Mouse (Mus musculus) MEL (cell line): ENCODE measurements around the gene Limch1. TPM values are rescaled to one million over a fixed set of nuclear protein-coding genes. Genes with fewer than 3 reads are reported as not detected.

Source experiments
- DNase-seq: peaks from one replicate; pipeline ENCODE4 v3.0.0; 2011; ENCODE audit warnings: low read depth, low spot score
- H3K27ac ChIP-seq: 2 replicates; pipeline ENCODE4 v1.5.1; 2012; ENCODE audit warnings: low read depth, mild to moderate bottlenecking, control low read depth, low read length, moderate library complexity; ENCODE audit not compliant: control insufficient read depth
- H3K27me3 ChIP-seq, 2 experiments: fragments of 150-350 bp in 1 of 2; sonication (generic) in 1 of 2; 2 replicates each; pipeline ENCODE4 v1.6.1; 2012; ENCODE audit warnings: low read length in 2 of 2, mild to moderate bottlenecking in 2 of 2, improper control_type of control experiment in 1 of 2, moderate library complexity in 1 of 2; ENCODE audit not compliant: insufficient read depth in 2 of 2, control insufficient read depth in 1 of 2
- H3K36me3 ChIP-seq, 2 experiments: 2 replicates each; pipeline ENCODE4 v1.6.1; 2012 to 2014; ENCODE audit warnings: low read length in 2 of 2, improper control_type of control experiment in 1 of 2, inconsistent platforms in 1 of 2, mild to moderate bottlenecking in 1 of 2; ENCODE audit not compliant: insufficient read depth in 2 of 2, control insufficient read depth in 1 of 2
- H3K4me1 ChIP-seq, 2 experiments: fragments of 150-350 bp in 1 of 2; sonication (generic) in 1 of 2; 2 replicates each; pipeline ENCODE4 v1.6.1; 2012; ENCODE audit warnings: low read length in 2 of 2, improper control_type of control experiment in 1 of 2, mild to moderate bottlenecking in 1 of 2; ENCODE audit not compliant: insufficient read depth in 2 of 2, control insufficient read depth in 1 of 2
- H3K4me3 ChIP-seq, 2 experiments: fragments of 150-350 bp in 1 of 2; sonication (generic) in 1 of 2; 2 replicates each; pipeline ENCODE4 v1.5.1; 2012; ENCODE audit warnings: low read depth in 2 of 2, low read length in 2 of 2, mild to moderate bottlenecking in 2 of 2, moderate library complexity in 2 of 2, control low read depth in 1 of 2, improper control_type of control experiment in 1 of 2; ENCODE audit not compliant: control insufficient read depth in 1 of 2, insufficient read depth in 1 of 2
- H3K79me2 ChIP-seq: 2 replicates; pipeline ENCODE4 v1.6.1; 2012; ENCODE audit warnings: mild to moderate bottlenecking, low read length, moderate library complexity; ENCODE audit not compliant: control insufficient read depth, poor library complexity, insufficient read depth
- H3K9ac ChIP-seq: 2 replicates; pipeline ENCODE4 v1.6.1; 2012; ENCODE audit warnings: low read depth, mild to moderate bottlenecking, control low read depth, low read length, moderate library complexity; ENCODE audit not compliant: control insufficient read depth, poor library complexity, severe bottlenecking
- H3K9me3 ChIP-seq: fragments of 150-350 bp; sonication (generic); replicated peaks from 2 replicates; pipeline ENCODE4 v1.6.1; 2012; ENCODE audit warnings: mild to moderate bottlenecking, low read length, improper control_type of control experiment, moderate library complexity; ENCODE audit not compliant: insufficient read depth
- BHLHE40 ChIP-seq: IDR thresholded peaks from 2 replicates; pipeline ENCODE4 v1.6.1; 2012; ENCODE audit warnings: low read depth, mild to moderate bottlenecking, inconsistent platforms, low read length, improper control_type of control experiment, borderline replicate concordance
- CHD2 ChIP-seq: IDR thresholded peaks from 2 replicates; pipeline ENCODE4 v1.6.1; 2011; ENCODE audit warnings: low read length, improper control_type of control experiment
- E2F4 ChIP-seq: IDR thresholded peaks from 2 replicates; pipeline ENCODE4 v1.6.1; 2011; ENCODE audit warnings: low read depth, low read length, improper control_type of control experiment, borderline replicate concordance
- EP300 ChIP-seq, 2 experiments: IDR thresholded peaks; 2 replicates each; pipeline ENCODE4 v1.6.1; 2011; ENCODE audit warnings: improper control_type of control experiment in 2 of 2, low read length in 2 of 2, low read depth in 1 of 2, mild to moderate bottlenecking in 1 of 2
- HCFC1 ChIP-seq: IDR thresholded peaks from 2 replicates; pipeline ENCODE4 v1.6.1; 2012; ENCODE audit warnings: low read depth, mild to moderate bottlenecking, inconsistent platforms, low read length, improper control_type of control experiment, moderate library complexity
- JUND ChIP-seq: IDR thresholded peaks from 2 replicates; pipeline ENCODE4 v1.6.1; 2011; ENCODE audit warnings: low read depth, mild to moderate bottlenecking, improper control_type of control experiment, low read length
- MAZ ChIP-seq: IDR thresholded peaks from 2 replicates; pipeline ENCODE4 v1.6.1; 2012; ENCODE audit warnings: low read depth, mild to moderate bottlenecking, inconsistent platforms, low read length, improper control_type of control experiment
- MYB ChIP-seq: IDR thresholded peaks from 2 replicates; pipeline ENCODE4 v1.6.1; 2011; ENCODE audit warnings: mild to moderate bottlenecking, low read depth, low read length, improper control_type of control experiment
- MYC ChIP-seq: IDR thresholded peaks from 2 replicates; pipeline ENCODE4 v1.6.1; 2011; ENCODE audit warnings: low read depth, mild to moderate bottlenecking, low read length, improper control_type of control experiment, moderate library complexity
- NELFE ChIP-seq: IDR thresholded peaks from 2 replicates; pipeline ENCODE4 v1.6.1; 2011; ENCODE audit warnings: low read depth, low read length, improper control_type of control experiment
- POLR2AphosphoS2 ChIP-seq: IDR thresholded peaks from 2 replicates; pipeline ENCODE4 v1.6.1; 2011; ENCODE audit warnings: low read length, improper control_type of control experiment
- POLR2AphosphoS5 ChIP-seq: IDR thresholded peaks from 2 replicates; pipeline ENCODE4 v1.6.1; 2012; ENCODE audit warnings: low read depth, borderline replicate concordance, mild to moderate bottlenecking, inconsistent platforms, low read length, moderate library complexity, mixed read lengths
- SIN3A ChIP-seq: IDR thresholded peaks from 2 replicates; pipeline ENCODE4 v1.6.1; 2012; ENCODE audit warnings: low read length, improper control_type of control experiment, inconsistent platforms
- TCF12 ChIP-seq: IDR thresholded peaks from 2 replicates; pipeline ENCODE4 v1.6.1; 2014; ENCODE audit warnings: low read depth, mild to moderate bottlenecking, inconsistent platforms, low read length, improper control_type of control experiment, moderate library complexity
- USF1 ChIP-seq: IDR thresholded peaks from 2 replicates; pipeline ENCODE4 v1.6.1; 2014; ENCODE audit warnings: low read depth, mild to moderate bottlenecking, inconsistent platforms, low read length, improper control_type of control experiment, moderate library complexity
- ZC3H11A ChIP-seq: IDR thresholded peaks from 2 replicates; pipeline ENCODE4 v1.6.1; 2012; ENCODE audit warnings: low read depth, mild to moderate bottlenecking, inconsistent platforms, low read length, improper control_type of control experiment
- ZKSCAN1 ChIP-seq: IDR thresholded peaks from 2 replicates; pipeline ENCODE4 v1.6.1; 2012; ENCODE audit warnings: low read depth, mild to moderate bottlenecking, inconsistent platforms, low read length, improper control_type of control experiment, moderate library complexity
- polyA plus RNA-seq, 2 experiments: library from polyadenylated mRNA; stranded (reverse) in 1 of 2; unstranded in 1 of 2; fragments of >175 nt in 1 of 2; fragments of >200 nt in 1 of 2; gene quantifications; 2 replicates each; pipeline versions ENCODE4 v1.2.1 to v1.2.4; 2012; ENCODE audit warnings: low replicate concordance in 2 of 2, low read depth in 1 of 2; ENCODE audit not compliant: insufficient read length in 2 of 2, insufficient read depth in 1 of 2, missing spikeins in 1 of 2
- total RNA-seq: library from RNA; depleted of rRNA; stranded (reverse); fragments of 300-350 nt; gene quantifications from 2 replicates; pipeline ENCODE4 v1.2.3, GENCODE M21; 2012

Gene Limch1
- total and polyA plus RNA-seq, 3 experiments: not detected

DNA sequence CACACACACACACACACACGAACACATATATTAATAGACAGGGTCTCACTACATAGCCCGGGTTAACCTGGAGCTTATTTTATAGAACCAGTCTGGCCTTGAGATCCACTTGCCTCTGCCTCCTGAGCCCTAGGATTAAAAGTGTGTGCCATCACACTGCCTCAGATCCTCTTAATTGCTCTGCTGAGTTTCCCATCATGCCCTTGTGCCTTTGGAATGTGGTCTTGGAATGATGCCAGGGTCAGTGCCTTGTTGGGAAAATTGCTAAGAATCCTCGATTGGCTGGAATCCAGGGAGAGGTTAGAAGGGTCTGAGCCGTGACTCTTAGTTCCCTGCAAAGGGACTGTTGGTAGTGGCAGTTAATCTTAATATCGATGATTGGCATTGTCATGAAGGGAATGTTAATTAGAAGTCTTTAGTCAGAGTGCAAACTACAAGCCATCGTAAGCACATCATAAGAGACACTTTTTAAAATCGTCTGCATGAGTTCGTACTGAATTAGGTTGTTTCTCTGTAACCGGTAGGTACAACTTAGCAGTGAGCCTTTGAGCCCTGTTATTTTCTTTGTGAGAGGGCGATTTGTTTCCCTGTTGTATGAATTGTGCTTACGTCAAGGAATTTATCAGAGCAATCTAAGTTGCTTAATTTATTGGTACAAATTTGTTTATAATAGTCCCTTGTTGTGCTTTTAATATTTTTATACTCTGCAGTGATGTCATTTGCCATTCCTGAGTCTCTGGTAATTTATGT, 109.9 kb downstream of the Limch1 start:
- H3K79me2 ChIP-seq: no peaks in the 10 kb centered on the region
- no peaks in the 10 kb centered on the region for H3K36me3 ChIP-seq
- no peak overlapping the region for H3K27ac ChIP-seq
- H3K4me1 ChIP-seq: no peaks in the 10 kb centered on the region
- DNase-seq: no peak
- no peak overlapping the region for H3K4me3 ChIP-seq
- H3K9me3 ChIP-seq: no peaks in the 10 kb centered on the region
- no peak overlapping the region for H3K9ac ChIP-seq
- no peaks in the 10 kb centered on the region for H3K27me3 ChIP-seq
- TF ChIP-seq ZKSCAN1: no peak
- TF ChIP-seq SIN3A: no peak
- TF ChIP-seq POLR2AphosphoS2: no peak
- TF ChIP-seq CHD2: no peak
- TF ChIP-seq MYC: no peak

DNA sequence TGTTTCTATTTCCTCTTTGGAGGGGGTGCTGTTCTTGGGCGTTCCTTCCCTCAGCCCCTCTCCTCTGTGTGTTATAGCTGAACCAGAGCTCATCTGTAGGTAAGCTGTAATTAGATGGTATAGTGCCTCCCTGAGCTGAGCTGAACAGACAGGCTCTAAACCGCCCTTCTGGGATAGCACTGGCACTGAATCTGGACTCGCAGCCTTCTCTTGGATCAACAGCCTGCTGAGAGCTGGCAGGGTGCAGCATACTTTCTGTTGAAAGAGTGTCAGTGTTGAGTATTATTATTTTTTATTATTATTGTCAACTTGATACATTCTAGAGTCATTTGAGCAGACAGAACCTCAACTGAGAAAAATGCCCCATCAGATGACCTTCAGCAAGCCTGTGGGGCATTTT, 113.9 kb downstream of the Limch1 start:
- no peaks in the 10 kb centered on the region for H3K27me3 ChIP-seq
- DNase-seq: no peak
- no peaks in the 10 kb centered on the region for H3K9me3 ChIP-seq
- TF ChIP-seq MAZ (no peak), ZC3H11A (no peak), USF1 (no peak), E2F4 (no peak), SIN3A (no peak), MYB (no peak), JUND (no peak), HCFC1 (no peak), NELFE (no peak)
- TF ChIP-seq, all 39 proteins: peak for 0
- Histone ChIP-seq H3K36me3 (no peaks in the 10 kb centered on the region), H3K79me2 (no peaks in the 10 kb centered on the region), H3K4me3 (no peak overlapping the region), H3K27ac (no peak overlapping the region), H3K9ac (no peak overlapping the region), H3K4me1 (no peaks in the 10 kb centered on the region)

DNA sequence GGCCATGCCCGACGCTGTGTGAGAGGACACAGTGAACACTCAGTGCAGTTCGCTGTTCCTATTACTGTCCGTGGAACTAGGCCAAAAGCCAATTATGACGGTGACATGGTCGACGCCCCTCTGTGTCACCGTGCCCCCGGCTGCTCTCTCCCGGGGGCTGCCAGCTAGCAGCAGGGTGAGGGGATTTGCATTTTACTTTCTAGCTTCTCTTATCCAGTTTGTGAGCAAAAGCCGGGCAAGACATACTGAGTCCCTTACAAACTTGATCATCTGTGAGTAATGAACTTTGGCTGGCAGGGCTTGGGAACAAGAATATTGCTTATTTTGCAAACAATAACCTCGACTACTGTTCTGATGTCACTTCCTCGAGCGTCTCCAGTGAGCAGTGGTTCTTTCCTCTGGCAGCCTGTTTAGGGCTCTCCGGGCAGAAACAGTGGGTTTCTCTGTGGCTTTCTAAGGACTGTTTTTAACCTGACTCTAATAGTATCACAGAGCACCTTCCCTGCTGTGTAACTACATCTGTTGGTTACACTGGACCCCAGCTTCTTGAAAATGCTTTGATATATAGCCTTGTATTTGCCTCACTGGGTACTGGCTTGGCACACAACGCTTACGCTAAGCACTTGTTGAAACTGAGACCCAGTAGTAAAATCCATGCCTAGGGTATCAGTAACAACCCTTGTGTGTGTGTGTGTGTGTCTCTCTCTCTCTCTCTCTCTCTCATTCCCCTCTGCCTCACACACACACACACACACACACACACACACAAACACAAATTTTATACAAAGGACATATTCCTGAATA, 115.8 kb downstream of the Limch1 start:
- H3K9me3 ChIP-seq: no peaks in the 10 kb centered on the region
- H3K27me3 ChIP-seq: no peaks in the 10 kb centered on the region
- DNase-seq: no peak
- H3K79me2 ChIP-seq: no peaks in the 10 kb centered on the region
- no peak overlapping the region for H3K27ac ChIP-seq
- no peak overlapping the region for H3K4me3 ChIP-seq
- no peak overlapping the region for H3K9ac ChIP-seq
- no peaks in the 10 kb centered on the region for H3K4me1 ChIP-seq
- TF ChIP-seq BHLHE40 (no peak), TCF12 (no peak), POLR2AphosphoS5 (no peak), MAZ (no peak), E2F4 (no peak), EP300 (IDR thresholded peaks at IDR 0.05; ENCODE audit: low read depth in 1 of 2, low read length in 2 of 2) (no peak)
- H3K36me3 ChIP-seq: no peaks in the 10 kb centered on the region
